Mouse (Mus musculus): ENCODE measurements around the gene Thrb.

GRCm38 (mm10) chr14:17722824-17723445 is 62.9 kb downstream of the Thrb start:
- TF ChIP-seq CTCF (IDR thresholded peaks at IDR 0.05; ENCODE audit: control insufficient read depth, insufficient read depth, low read length) (no peak), POLR2A (IDR thresholded peaks at IDR 0.05; ENCODE audit: borderline replicate concordance, control insufficient read depth, low read depth, low read length) (no peak)
